In the genomic region with DNA sequence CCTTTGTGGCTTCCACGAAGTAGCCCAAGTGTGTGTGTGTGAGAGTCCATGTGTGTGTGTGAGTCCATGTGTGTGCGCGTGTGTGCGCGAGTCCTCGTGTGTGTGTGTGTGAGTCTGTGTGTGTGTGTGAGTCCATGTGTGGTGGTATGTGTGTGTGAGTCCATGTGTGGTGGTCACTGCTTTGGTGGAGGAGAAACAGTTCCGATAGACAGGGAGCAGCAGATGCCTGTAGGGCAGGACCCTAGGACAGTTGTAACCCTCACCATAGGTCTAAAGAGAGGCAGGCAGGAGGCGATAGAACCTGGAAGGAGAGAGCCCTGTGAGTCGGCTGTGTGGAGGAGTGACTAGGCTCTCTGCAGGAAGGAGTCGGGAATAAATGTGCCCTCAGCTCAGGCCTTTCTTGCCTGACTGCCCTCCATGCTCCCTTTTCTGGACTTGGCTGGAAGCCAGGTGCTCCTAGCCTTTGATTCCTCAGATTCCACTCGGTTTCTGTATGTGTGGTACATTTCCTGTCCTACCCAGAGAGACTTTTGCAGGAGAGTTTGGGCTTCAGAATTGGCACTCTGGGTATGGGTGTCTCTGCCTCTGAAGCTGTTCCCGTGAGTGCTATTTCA, we compare ENCODE assay signal across 9 mouse cellular contexts. TPM values are rescaled to one million over a fixed set of nuclear protein-coding genes. Genes with fewer than 3 reads are reported as not detected.
DNase-seq lines count a peak whose midpoint lies in the region; ATAC-seq lines count a peak whose summit lies in the region.
"Had no signal": no experiment of that assay in that cellular context is flagged by ENCODE, and none has a peak within 500 bp of the region (broad histone marks: within the 10 kb centered on the region; RNA-seq: fewer than 3 reads in every experiment).

No protein-coding gene starts in this region.

- no peaks in the 10 kb centered on the region for H3K9me3 ChIP-seq in hindbrain, embryonic 15.5 days
- no peaks in the 10 kb centered on the region for H3K9me3 ChIP-seq in hindbrain, embryonic 11.5 days (ENCODE audit: control insufficient read depth, low read length)
- H3K9me3 ChIP-seq in kidney, embryonic 16.5 days (ENCODE audit: low read length), result no peaks in the 10 kb centered on the region

- peak; percentile 43; the same call in 1 of the 2 replicates for ATAC-seq in hindbrain, embryonic 15.5 days (ENCODE audit: low FRiP score, low read depth)
- ATAC-seq in hindbrain, embryonic 11.5 days (ENCODE audit: low FRiP score), result no peak
- ATAC-seq in kidney, embryonic 16.5 days (ENCODE audit: low FRiP score, low TSS enrichment), result peak; percentile 88
- ATAC-seq in megakaryocyte-erythroid progenitor cell, adult 5-6 weeks (replicated peaks; ENCODE audit: low FRiP score, low TSS enrichment, poor library complexity, severe bottlenecking), result no peak

- H3K36me3 ChIP-seq in hindbrain, embryonic 15.5 days, result peaks cover 5% of the 10 kb centered on the region; the same call in 1 of the 2 replicates
- no peaks in the 10 kb centered on the region for H3K36me3 ChIP-seq in hindbrain, embryonic 11.5 days (ENCODE audit: control insufficient read depth, insufficient read depth, low read length)
- H3K36me3 ChIP-seq in kidney, embryonic 16.5 days (ENCODE audit: insufficient read depth, low read length), result peaks cover 12% of the 10 kb centered on the region

- 82% methylated on average over 12 of the region's 12 CpGs for WGBS in hindbrain, embryonic 15.5 days
- WGBS in hindbrain, embryonic 11.5 days, result 84% methylated on average over 12 of the region's 12 CpGs
- WGBS in kidney, embryonic 16.5 days, result 63% methylated on average over 12 of the region's 12 CpGs

- no peaks in the 10 kb centered on the region for H3K27me3 ChIP-seq in hindbrain, embryonic 15.5 days
- no peaks in the 10 kb centered on the region for H3K27me3 ChIP-seq in hindbrain, embryonic 11.5 days (ENCODE audit: control insufficient read depth, insufficient read depth, low read length)
- H3K27me3 ChIP-seq in kidney, embryonic 16.5 days (ENCODE audit: insufficient read depth, low read length), result no peaks in the 10 kb centered on the region

- H3K4me1 ChIP-seq in hindbrain, embryonic 15.5 days (replicated peaks), result no peaks in the 10 kb centered on the region
- H3K4me1 ChIP-seq in hindbrain, embryonic 11.5 days (replicated peaks; ENCODE audit: control insufficient read depth, insufficient read depth, low read length), result no peaks in the 10 kb centered on the region
- H3K4me1 ChIP-seq in kidney, embryonic 16.5 days (ENCODE audit: insufficient read depth, low read length), result peaks cover 18% of the 10 kb centered on the region

- H3K9ac ChIP-seq in hindbrain, embryonic 15.5 days, result no peak overlapping the region
- H3K9ac ChIP-seq in hindbrain, embryonic 11.5 days (ENCODE audit: low read depth, low read length), result no peak overlapping the region
- H3K9ac ChIP-seq in kidney, embryonic 16.5 days (replicated peaks; ENCODE audit: low read length), result peak overlapping the region; percentile 34; the same call in 1 of the 2 replicates

- no peak overlapping the region for H3K27ac ChIP-seq in hindbrain, embryonic 15.5 days (replicated peaks)
- no peak overlapping the region for H3K27ac ChIP-seq in hindbrain, embryonic 11.5 days (ENCODE audit: low read depth, low read length)
- peak overlapping the region; percentile 77 for H3K27ac ChIP-seq in kidney, embryonic 16.5 days (ENCODE audit: low read length)

- H3K4me3 ChIP-seq in hindbrain, embryonic 15.5 days, result no peak overlapping the region
- H3K4me3 ChIP-seq in hindbrain, embryonic 11.5 days (ENCODE audit: low read depth, low read length), result no peak overlapping the region
- no peak overlapping the region for H3K4me3 ChIP-seq in kidney, embryonic 16.5 days (ENCODE audit: low read length)

- H3K4me2 ChIP-seq in hindbrain, embryonic 15.5 days, result no peak overlapping the region
- H3K4me2 ChIP-seq in hindbrain, embryonic 11.5 days (replicated peaks; ENCODE audit: low read depth, low read length), result no peak overlapping the region
- H3K4me2 ChIP-seq in kidney, embryonic 16.5 days (replicated peaks; ENCODE audit: low read depth, low read length), result no peak overlapping the region

- intact Hi-C loops in left cerebral cortex, postnatal 25 days (cut with DNase I), result loop anchor here (5.0 kb wide), 1 partner anchor 333 kb away; no protein-coding TSS in a partner anchor

- peak; percentile 46 for DNase-seq in adrenal gland, postnatal 10 days
- DNase-seq in adrenal gland, adult 18-20 months (ENCODE audit: low spot score in 2 of 2), result no peak
- DNase-seq in hindbrain, embryonic 11.5 days (ENCODE audit: low spot score), result no peak
- peak; percentile 14 for DNase-seq in brain, adult 2 months (ENCODE audit: low read depth, low spot score)
- DNase-seq in left cerebral cortex, postnatal 25 days (ENCODE audit: low spot score in 2 of 2), result no peak
- DNase-seq: layer of hippocampus, adult 9-11 months had no signal

RNA-seq across cellular contexts. Expression of gene Gpr18, which starts 5.0 kb away (rescaled TPM):
- 1 to 10 TPM; 1.2 TPM for total RNA-seq in adrenal gland, postnatal 10 days (2021)
- total RNA-seq in adrenal gland, adult 18-20 months (2021), result under 1 TPM; 0.20 to 0.45 TPM
- 0.19 and 0.28 TPM in 2 replicates for polyA plus RNA-seq in hindbrain, embryonic 15.5 days (2015; fragmentation: Nextera tagmentation; extraction: Ambion mirVana)
- polyA plus RNA-seq in hindbrain, embryonic 11.5 days (2014; fragmentation: Nextera tagmentation; extraction: Ambion mirVana), result 0.13 and 0.59 TPM in 2 replicates
- polyA plus RNA-seq in kidney, embryonic 16.5 days (2015; fragmentation: Nextera tagmentation; extraction: Ambion mirVana), result not detected in 2 replicates
- total RNA-seq in megakaryocyte-erythroid progenitor cell, adult 5-6 weeks (2014; fragmentation: Nextera tagmentation), result 0.96 and 1.0 TPM in 2 replicates
- 0.70 and 1.6 TPM in 2 replicates for total RNA-seq in megakaryocyte-erythroid progenitor cell, adult 5-6 weeks (2017)
- total RNA-seq in left cerebral cortex, postnatal 25 days (2021), result not detected

RNA-seq across cellular contexts. Expression of gene Ubac2, which starts 42.2 kb away (rescaled TPM):
- 10 to 100 TPM; 34.5 to 35.7 TPM for total RNA-seq in adrenal gland, postnatal 10 days (2021)
- 10 to 100 TPM; 32.8 to 35.1 TPM for total RNA-seq in adrenal gland, adult 18-20 months (2021)
- polyA plus RNA-seq in hindbrain, embryonic 15.5 days (2015; fragmentation: Nextera tagmentation; extraction: Ambion mirVana), result 51.1 and 52.7 TPM in 2 replicates
- 64.7 and 66.3 TPM in 2 replicates for polyA plus RNA-seq in hindbrain, embryonic 11.5 days (2014; fragmentation: Nextera tagmentation; extraction: Ambion mirVana)
- 77.5 and 79.1 TPM in 2 replicates for polyA plus RNA-seq in kidney, embryonic 16.5 days (2015; fragmentation: Nextera tagmentation; extraction: Ambion mirVana)
- 14.0 and 14.8 TPM in 2 replicates for total RNA-seq in megakaryocyte-erythroid progenitor cell, adult 5-6 weeks (2014; fragmentation: Nextera tagmentation)
- total RNA-seq in megakaryocyte-erythroid progenitor cell, adult 5-6 weeks (2017), result 10.2 and 16.6 TPM in 2 replicates
- 10 to 100 TPM; 33.7 to 33.8 TPM for total RNA-seq in left cerebral cortex, postnatal 25 days (2021)

RNA-seq across cellular contexts. Expression of gene Gpr183, which starts 44.4 kb away (rescaled TPM):
- total RNA-seq in adrenal gland, postnatal 10 days (2021), result 1 to 10 TPM in 1 of 2 experiments, under 1 TPM in 1; 0.94 to 1.2 TPM
- total RNA-seq in adrenal gland, adult 18-20 months (2021), result under 1 TPM; 0.67 to 0.93 TPM
- 0.73 and 1.1 TPM in 2 replicates for polyA plus RNA-seq in hindbrain, embryonic 15.5 days (2015; fragmentation: Nextera tagmentation; extraction: Ambion mirVana)
- polyA plus RNA-seq in hindbrain, embryonic 11.5 days (2014; fragmentation: Nextera tagmentation; extraction: Ambion mirVana), result 1.9 and 3.2 TPM in 2 replicates
- 4.0 and 4.9 TPM in 2 replicates for polyA plus RNA-seq in kidney, embryonic 16.5 days (2015; fragmentation: Nextera tagmentation; extraction: Ambion mirVana)
- total RNA-seq in megakaryocyte-erythroid progenitor cell, adult 5-6 weeks (2014; fragmentation: Nextera tagmentation), result 0.52 TPM in 1 of 2 replicates, not detected in the other
- 0.94 and 2.7 TPM in 2 replicates for total RNA-seq in megakaryocyte-erythroid progenitor cell, adult 5-6 weeks (2017)
- 1 to 10 TPM in 1 of 2 experiments, under 1 TPM in 1; 0.96 to 1.7 TPM for total RNA-seq in left cerebral cortex, postnatal 25 days (2021)

Comparison
In these comparisons a context has a peak if more than half of its experiments do, and no peak if none do; other contexts are left out.
1. DNase-seq: peak in adrenal gland, postnatal 10 days (single experiment) and brain, adult 2 months (single experiment); none in adrenal gland, adult 18-20 months (0 of 2), hindbrain, embryonic 11.5 days (single experiment) and left cerebral cortex, postnatal 25 days (0 of 2).
2. ATAC-seq: peak in hindbrain, embryonic 15.5 days (single experiment) and kidney, embryonic 16.5 days (single experiment); none in hindbrain, embryonic 11.5 days (single experiment) and megakaryocyte-erythroid progenitor cell, adult 5-6 weeks (single experiment).